Mouse (Mus musculus): Measurements from ENCODE around the gene Zmym1.
"Not testable (repeated sequence)": the region's sequence is repeated elsewhere in the genome, so short reads cannot be mapped to it uniquely, and the experiment has no call there.

Gene Zmym1

GRCm38 (mm10) chr4:127027228-127028190 is 33.4 kb downstream of the Zmym1 start:
- DNase-seq (ENCODE audit: extremely low spot score, low read depth, low spot score) = no peak

GRCm38 (mm10) chr4:127026826-127027225 is 34.1 kb downstream of the Zmym1 start:
- DNase-seq (ENCODE audit: extremely low spot score, low read depth, low spot score) = no peak

DNA sequence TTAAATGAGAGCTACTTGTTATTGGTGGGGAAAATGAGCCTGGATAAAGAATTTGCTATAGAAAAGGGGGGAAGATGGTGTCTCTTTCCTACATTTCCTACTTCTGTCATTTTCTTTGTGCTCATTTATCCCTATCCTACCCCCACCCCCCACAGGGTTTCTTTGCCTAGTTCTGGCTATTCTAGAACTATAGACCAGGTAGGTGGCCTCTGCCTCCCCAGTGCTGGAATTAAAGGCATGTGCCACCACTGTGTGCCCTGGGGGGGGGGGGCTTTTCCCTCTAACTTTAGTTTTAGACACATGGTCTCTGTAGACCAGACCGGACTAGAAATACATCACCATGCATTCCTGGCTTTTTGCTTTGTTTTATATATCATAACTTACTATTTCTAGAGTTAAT is 36.7 kb downstream of the Zmym1 start:
- no peak for DNase-seq (ENCODE audit: extremely low spot score, low read depth, low spot score)

- no peak for DNase-seq (ENCODE audit: extremely low spot score, low read depth, low spot score)
Observed at GRCm38 (mm10) chr4:127023201-127023600, 37.8 kb downstream of the Zmym1 start.

GRCm38 (mm10) chr4:127021989-127022626 is 38.8 kb downstream of the Zmym1 start:
- no peak for DNase-seq (ENCODE audit: extremely low spot score, low read depth, low spot score)

- peak; percentile 99 for DNase-seq (ENCODE audit: extremely low spot score, low read depth, low spot score)
Observed at GRCm38 (mm10) chr4:127021151-127021945, 39.6 kb downstream of the Zmym1 start, which contains the start of gene Sfpq. Sfpq (plus strand) TSS chr4:127021324.

GRCm38 (mm10) chr4:127020411-127021150 is 40.4 kb downstream of the Zmym1 start:
- no peak for DNase-seq (ENCODE audit: extremely low spot score, low read depth, low spot score)

GRCm38 (mm10) chr4:127016366-127016765 is 44.6 kb downstream of the Zmym1 start:
- DNase-seq (ENCODE audit: extremely low spot score, low read depth, low spot score) = no peak

GRCm38 (mm10) chr4:127015294-127015993 is 45.5 kb downstream of the Zmym1 start:
- not testable (repeated sequence) for DNase-seq (ENCODE audit: extremely low spot score, low read depth, low spot score)

- DNase-seq (ENCODE audit: extremely low spot score, low read depth, low spot score) = no peak
Observed at GRCm38 (mm10) chr4:127005113-127005936, 55.6 kb downstream of the Zmym1 start.

DNA sequence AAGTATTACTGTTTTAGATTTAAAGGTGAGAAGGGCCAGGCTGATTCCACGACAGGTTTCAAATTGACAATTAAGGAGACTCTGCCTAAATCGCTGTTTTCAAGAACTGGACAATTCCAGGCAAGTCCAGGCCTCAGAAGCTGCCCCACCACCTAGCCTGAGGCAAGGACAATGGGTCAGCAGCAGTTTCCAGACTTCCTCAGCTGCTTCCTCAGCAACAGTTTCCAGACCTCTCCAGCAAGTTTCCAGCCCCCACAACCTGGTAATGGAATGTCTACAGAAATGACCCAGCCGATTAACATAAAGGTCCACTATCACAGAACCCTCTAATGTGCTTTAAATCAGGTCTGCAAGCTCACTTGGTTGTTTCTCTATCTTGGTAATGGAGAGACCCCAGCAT is 56.6 kb downstream of the Zmym1 start:
- DNase-seq (ENCODE audit: extremely low spot score, low read depth, low spot score) = no peak

- no peak for DNase-seq (ENCODE audit: extremely low spot score, low read depth, low spot score)
Observed at GRCm38 (mm10) chr4:127000601-127001105, 60.3 kb downstream of the Zmym1 start.

DNA sequence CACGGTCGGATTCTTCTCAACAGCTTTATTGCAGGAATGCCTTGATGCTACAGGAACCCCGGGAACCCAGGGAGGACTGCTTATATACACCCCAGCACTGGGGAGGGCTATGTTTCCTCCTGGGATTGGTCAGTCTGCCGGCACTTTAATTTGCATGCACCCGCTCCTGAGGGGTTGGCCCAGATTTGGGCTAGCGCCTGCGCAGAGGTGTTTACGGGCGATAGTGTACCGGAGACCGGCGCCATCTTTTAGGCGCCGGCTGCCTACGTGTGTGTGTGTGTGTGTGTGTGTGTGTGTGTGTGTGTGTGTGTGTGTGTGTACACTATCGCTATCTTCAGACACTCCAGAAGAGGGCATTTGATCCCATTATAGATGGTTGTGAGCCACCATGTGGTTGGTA is 61.6 kb downstream of the Zmym1 start:
- DNase-seq (ENCODE audit: extremely low spot score, low read depth, low spot score) = not testable (repeated sequence)

All from hindlimb bud, embryonic 11.5 days (tissue).